Mouse (Mus musculus): ENCODE measurements around the gene Stra6l.

DNA sequence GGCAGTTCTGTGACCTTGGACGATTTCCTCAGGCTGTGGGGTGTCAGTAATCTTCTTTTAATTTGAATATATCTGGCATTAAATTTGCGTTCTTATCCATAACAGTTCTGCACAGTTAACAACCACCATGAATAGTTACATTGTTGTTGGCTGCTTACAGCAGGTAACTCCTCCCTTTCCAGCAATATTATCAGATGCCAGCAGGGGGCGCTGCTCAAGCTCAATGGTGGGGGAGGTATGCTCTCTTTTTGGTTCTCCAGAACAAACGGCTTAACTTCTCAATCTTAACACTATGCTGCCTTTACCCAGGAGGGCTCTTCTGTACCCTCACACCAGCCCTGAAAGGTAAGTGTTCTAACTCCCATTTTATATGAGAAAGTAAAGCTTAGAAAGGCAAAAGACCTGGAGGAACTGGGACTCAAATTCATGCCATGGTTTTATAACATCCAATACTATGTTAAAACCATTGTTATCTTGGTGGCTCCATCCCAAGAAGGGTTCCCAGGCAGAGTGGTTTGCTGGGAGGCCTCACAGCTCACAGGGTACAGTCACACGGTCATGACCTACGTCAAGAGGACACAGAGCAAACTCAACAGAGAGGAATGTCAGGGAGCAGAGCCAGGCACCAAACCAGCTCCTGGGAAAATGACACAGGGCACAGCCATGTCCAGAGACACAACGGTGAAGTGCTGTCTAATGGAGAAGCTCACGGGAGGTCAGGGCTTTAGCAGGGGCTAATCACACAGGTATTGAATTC lies 28.2 kb upstream of the Stra6l start:
- TF ChIP-seq CTCF (IDR thresholded peaks at IDR 0.05; ENCODE audit: control insufficient read depth, insufficient read depth, insufficient read length) (no peak), MYOG (IDR thresholded peaks at IDR 0.05; ENCODE audit: control insufficient read depth, extremely low read depth, insufficient read length) (no peak), CEBPB (IDR thresholded peaks at IDR 0.05; ENCODE audit: low read depth) (no peak), FOSL1 (IDR thresholded peaks at IDR 0.05; ENCODE audit: insufficient read depth, low read length, poor library complexity, severe bottlenecking) (no peak)

All from C2C12 (cell line).